Mouse (Mus musculus) olfactory bulb, adult 2 months (tissue): ENCODE results near the gene Sdhc.

ENCODE experiments used
- CTCF ChIP-seq: fragments of 200-500 bp; IDR thresholded peaks from 2 replicates; pipeline ENCODE4 v1.5.1; 2012; ENCODE audit warnings: low read depth, mild to moderate bottlenecking, low read length, moderate library complexity; ENCODE audit not compliant: insufficient read depth
- POLR2A ChIP-seq: fragments of 200-500 bp; IDR thresholded peaks from 2 replicates; pipeline ENCODE4 v1.6.1; 2012; ENCODE audit warnings: mild to moderate bottlenecking, low read depth, low read length, moderate library complexity; ENCODE audit not compliant: insufficient read depth

DNA sequence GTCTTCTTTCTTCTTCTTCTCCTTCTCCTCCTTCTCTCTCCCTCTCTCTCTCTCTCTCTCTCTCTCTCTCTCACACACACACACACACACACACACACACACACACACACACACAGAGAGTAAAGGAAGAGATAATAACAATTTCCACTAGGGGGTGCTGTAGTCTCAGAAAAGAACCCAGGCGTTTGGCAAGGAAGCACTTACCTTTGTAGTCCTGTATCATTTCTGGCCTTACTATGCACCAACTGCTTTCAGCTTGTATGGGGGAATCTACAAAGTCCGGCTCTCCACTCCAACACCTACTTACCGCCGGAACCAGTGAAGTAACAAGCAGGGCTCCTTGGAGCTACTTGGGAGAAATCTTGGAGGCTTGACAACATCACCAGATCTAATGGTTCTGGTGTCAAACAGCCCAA is 32.1 kb downstream of the Sdhc start:
- TF ChIP-seq CTCF (no peak), POLR2A (no peak)
